Mouse (Mus musculus) telencephalon, adult 2 months (tissue): Measurements from ENCODE around the gene Gm20489.

Source experiments
- DNase-seq: peaks from one replicate; pipeline ENCODE4 v3.0.0-alpha.2; 2011; ENCODE audit warnings: low read depth, low spot score

Gene Gm20489

GRCm38 (mm10) chrX:101268755-101269124 lies at the start of gene Gm20489:
TSS of gene Gm20489 (minus strand) at chrX:101269023.
- DNase-seq = no peak

- DNase-seq = peak; percentile 91
These were observed 45.0 kb upstream of the Gm20489 start for GRCm38 (mm10) chrX:101313625-101314359.

GRCm38 (mm10) chrX:101309299-101309698 lies 40.5 kb upstream of the Gm20489 start:
- peak; percentile 57 for DNase-seq

DNA sequence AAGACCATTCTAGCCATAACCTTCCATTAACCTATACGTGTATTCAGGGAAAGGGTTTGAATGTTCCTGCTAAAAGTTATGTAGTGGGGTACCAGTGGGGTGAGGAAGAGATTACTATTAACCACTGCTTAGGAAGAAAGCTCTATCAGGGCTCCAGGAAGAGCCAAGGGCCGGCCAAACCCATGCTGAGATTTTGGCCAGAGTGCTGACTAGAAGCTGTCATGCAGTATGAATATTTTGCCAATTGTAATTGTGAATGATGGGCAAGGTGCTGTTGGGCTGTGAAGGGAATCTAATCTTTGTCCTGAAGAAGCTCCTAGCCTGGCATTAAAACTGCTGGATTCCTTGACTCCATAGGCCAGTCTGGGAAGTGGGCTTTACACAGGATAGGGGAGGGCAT lies 35.8 kb upstream of the Gm20489 start:
- no peak for DNase-seq

DNA sequence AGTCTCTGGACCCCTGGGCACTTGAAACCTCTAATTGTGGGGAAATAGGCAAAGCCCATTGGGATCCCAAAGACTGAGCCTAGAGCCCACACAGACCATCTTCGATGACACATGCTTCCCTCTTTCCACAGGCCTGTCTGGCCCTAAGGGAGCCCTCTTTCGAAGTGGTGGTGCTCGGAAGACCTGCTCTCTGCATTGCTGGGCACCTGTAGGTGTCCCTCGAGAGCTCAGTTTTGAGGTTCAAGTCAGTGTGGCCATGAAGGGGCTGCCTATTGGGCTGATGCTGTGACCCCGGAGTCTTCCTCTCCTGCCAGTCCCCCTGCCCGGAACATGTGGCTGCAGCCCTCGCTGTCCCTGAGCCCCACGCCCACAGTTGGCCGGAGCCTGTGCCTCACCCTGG lies 32.8 kb upstream of the Gm20489 start:
- DNase-seq = no peak

- peak; percentile 21 for DNase-seq
These were observed 31.7 kb upstream of the Gm20489 start for GRCm38 (mm10) chrX:101300427-101301030.

GRCm38 (mm10) chrX:101299473-101300426 lies 30.9 kb upstream of the Gm20489 start:
- DNase-seq = no peak

DNA sequence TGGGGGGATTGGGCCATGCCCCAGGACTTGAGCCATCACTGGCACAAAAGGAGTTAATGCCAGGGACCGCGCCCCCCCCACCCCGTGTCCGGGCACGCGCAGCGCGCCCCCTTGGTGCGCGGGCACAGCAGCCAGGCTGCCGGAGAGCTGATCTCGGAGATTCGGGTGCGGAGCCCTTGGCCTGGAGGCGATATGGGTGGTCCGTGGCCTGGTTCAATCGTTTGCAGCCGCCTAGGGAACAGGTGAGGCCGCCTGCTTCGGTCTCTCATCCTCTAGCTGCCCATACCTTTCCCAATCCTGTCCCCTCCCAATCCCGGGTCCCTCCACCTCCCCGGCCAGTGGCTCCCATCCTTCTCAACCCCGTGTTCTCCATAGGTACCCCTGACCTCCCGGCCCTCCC lies 30.2 kb upstream of the Gm20489 start, which contains the start of gene Nlgn3:
TSS of gene Nlgn3 (plus strand) at position 114 of the 400 bp plus-strand sequence.
- no peak for DNase-seq

GRCm38 (mm10) chrX:101290111-101290510 lies 21.3 kb upstream of the Gm20489 start:
- no peak for DNase-seq

DNA sequence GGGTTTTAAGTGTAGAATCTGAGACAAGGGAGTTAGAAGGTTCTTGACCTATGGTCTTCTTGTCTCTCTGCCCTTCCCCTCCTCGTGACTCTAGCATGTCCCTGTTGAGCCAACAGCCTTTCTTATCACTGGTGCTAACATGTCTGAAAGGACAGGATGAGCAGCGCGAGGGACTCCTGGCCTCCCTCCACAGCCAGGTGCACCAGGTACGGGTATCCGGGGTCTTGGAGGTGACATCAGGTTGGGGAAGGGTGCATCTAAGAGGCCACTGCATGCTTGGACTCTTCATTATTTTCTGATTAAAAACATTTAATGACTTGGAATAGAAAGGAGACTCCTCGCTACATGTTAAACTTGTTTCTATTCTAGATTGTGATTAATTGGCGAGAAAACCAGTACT lies 20.2 kb upstream of the Gm20489 start:
- DNase-seq = no peak

GRCm38 (mm10) chrX:101288432-101288831 lies 19.6 kb upstream of the Gm20489 start:
- DNase-seq = no peak

DNA sequence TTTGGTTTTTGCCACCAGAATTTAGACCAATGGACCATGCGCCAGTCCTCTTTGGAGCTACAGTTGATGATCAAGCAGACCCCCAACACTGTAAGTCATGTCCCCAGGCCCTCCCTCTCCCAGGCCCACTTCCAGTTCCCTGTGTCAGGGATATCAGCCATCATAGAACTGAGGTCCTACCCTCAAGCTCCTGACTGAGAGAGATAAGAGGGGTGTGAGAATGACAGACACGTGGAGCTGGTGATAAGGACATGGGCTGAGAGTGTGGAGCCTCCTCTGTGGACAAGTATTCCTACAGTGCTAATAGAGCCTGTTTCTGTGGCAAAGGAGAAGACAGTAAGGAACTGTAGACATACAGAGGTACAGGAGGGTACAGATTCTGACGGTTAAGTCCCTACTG lies 18.7 kb upstream of the Gm20489 start:
- DNase-seq = no peak

- DNase-seq = no peak
These were observed 17.3 kb upstream of the Gm20489 start for GRCm38 (mm10) chrX:101285953-101286670.

DNA sequence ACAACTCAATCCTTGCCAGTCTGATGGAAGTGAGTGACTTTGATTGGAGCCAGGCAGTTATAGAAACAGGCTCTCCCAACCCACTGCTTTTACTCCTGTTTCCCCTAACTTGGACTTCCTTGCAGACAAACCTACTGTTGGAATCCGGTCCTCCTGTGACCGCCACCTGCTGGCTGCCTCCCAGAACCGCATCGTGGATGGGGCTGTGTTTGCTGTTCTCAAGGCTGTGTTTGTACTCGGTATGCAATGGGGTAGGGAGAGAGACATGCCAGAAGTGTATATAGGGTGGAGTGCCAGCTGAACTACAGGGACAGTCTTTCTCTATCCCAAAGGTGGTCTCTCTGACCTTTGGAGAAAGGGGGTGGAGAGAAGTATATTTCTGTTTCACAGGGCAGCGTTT lies 16.7 kb upstream of the Gm20489 start:
- DNase-seq = no peak

GRCm38 (mm10) chrX:101282813-101283212 lies 14.0 kb upstream of the Gm20489 start:
- no peak for DNase-seq

DNA sequence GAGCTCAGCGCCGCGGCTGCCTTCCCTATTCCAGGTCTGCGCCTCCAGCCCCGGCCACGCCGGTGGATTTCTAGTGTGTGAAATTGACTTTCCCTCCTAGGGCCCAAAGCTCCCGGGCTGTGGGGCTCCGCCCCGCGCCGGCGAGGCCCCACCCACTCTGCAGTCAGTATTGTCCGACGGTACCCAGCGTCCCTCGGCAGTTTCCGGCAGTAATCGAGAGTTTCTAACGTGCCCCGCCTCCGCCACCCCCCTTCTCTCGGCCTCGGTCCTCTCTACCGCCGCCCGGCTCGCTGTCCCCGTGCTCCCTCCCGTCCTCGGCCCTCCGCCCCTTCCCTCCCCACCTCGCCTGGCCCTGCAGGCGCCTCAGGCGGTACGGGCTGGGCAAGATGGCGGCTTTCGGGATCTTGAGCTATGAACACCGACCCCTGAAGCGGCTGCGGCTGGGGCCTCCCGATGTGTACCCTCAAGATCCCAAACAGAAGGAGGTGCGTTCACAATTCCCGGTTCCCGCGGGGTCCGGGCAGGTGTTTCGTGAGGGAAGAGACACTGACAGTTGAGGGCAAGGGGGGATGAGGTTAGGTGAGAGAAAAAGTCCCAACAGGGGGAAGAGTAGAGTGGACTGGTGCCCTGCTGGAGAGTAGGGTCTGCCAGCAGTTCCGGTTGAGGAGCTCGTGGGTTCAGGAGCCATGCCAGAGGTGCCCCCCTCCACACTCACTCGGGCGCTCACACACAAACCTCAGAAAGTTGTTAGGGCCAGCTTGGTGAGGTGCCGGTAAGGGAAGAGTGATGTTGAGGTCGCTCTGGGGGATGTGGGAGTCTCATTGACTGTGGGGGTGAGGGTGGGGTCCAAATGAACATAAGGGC lies 5.3 kb upstream of the Gm20489 start, which contains the start of gene Med12:
TSS of gene Med12 (plus strand) at position 156 of the 864 bp plus-strand sequence.
- DNase-seq = peak; percentile 57

- no peak for DNase-seq
These were observed 4.6 kb upstream of the Gm20489 start for GRCm38 (mm10) chrX:101273410-101273809.

DNA sequence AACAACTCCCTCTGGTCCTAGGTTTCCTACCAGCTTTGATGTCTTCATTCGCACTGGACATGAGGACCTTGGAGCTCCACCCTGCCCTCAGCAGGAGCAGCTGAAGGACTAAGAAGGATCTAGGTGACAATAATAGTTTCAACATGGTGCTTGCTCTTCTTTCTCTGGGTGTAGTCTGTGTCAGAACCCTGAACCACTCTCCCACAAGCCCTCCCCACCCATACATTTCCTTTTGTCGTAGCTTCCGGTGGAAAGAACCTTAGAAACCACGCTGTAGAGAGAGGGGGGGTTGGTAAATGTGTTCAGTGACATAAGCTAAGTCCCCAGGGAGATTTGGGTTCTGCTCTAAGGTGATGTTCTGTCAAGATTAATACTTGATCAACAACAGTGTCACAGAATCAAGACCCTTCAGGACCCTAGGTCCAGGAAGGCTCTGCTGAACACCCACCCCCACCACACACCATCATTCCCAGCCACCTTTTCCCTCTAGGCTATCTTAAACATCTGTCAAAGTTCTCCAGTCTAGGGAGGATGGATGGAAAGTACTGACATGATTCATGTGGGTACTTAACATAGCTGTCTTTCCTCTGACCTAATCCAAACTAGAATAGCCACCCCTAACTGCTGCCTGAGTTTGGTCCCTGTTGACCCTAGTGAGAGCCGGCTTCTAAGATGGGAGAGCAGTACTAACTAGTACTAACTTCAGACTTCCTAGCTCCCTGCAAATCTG lies 633 bp downstream of the Gm20489 start, which contains the start of gene Il2rg:
TSS of gene Il2rg (minus strand) at position 231 of the 730 bp plus-strand sequence.
- no peak for DNase-seq

GRCm38 (mm10) chrX:101266631-101267030 lies 2.2 kb downstream of the Gm20489 start:
- no peak for DNase-seq

- DNase-seq = no peak
These were observed 4.9 kb downstream of the Gm20489 start, which contains the start of gene Gm614 for GRCm38 (mm10) chrX:101263892-101264291. TSS of gene Gm614 (minus strand) at chrX:101263992.
